In the genomic region with DNA sequence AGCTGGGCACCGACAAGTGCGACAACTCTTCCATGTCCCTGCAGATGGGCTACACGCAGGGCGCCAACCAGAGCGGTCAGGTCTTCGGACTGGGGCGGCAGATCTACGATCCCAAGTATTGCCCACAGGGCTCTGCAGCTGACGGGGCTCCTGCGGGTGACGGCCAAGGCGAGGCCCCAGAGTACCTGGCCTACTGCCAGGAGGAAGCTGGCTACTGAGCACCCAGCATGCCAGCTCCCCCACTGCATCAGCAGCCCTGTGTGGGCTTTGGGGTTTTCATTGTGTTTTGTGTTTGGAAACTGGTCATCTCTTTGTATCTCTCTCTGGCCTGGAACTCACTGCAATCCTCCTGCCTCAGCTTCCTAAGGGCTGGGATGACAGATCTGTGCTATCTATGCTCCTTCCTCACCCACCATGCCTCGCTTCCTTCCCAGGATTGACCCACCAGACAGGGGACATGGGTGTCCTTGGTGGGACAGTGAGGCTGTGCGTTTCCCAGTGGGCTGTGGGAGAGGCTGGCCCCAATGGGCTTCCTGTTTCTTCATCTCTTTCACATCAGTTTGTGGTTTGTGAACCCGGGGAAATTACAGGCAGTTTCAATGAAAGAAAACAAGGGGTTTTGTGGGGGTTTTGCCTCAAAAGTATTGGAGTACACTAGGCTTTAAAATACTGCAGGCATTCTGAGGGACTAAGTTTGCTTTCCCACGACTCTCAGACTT, we compare ENCODE assay signal across 11 mouse cellular contexts. TPM values are rescaled to one million over a fixed set of nuclear protein-coding genes. Genes with fewer than 3 reads are reported as not detected.
A peak's percentile ranks its signal among the peaks of the same experiment; 100 is the strongest.
DNase-seq lines count a peak whose midpoint lies in the region; ATAC-seq and TF ChIP-seq lines count a peak whose summit lies in the region.
"Had no signal": no experiment of that assay in that cellular context is flagged by ENCODE, and none has a peak within 500 bp of the region (broad histone marks: within the 10 kb centered on the region; RNA-seq: fewer than 3 reads in every experiment).

No protein-coding gene starts in this region.

- H3K9me3 ChIP-seq in heart, embryonic 15.5 days (replicated peaks) = no peaks in the 10 kb centered on the region
- H3K9me3 ChIP-seq in midbrain, postnatal 0 days (ENCODE audit: low read length) = no peaks in the 10 kb centered on the region
- H3K9me3 ChIP-seq: limb, embryonic 15.5 days had no signal

- peaks cover 50% of the 10 kb centered on the region for H3K36me3 ChIP-seq in heart, embryonic 15.5 days
- H3K36me3 ChIP-seq in midbrain, postnatal 0 days (ENCODE audit: insufficient read depth, low read length) = no peaks in the 10 kb centered on the region

- DNase-seq in heart, adult 9 months (ENCODE audit: low spot score in 2 of 2) = no peak
- DNase-seq in CD4-positive helper T cell, adult 2 months (ENCODE audit: low read depth, low spot score) = peak; percentile 73
- DNase-seq in brain, adult 2 months (ENCODE audit: low read depth, low spot score) = peak; percentile 24
- peak; percentile 65 to 69 for DNase-seq in lung, postnatal 4 days
- no peak for DNase-seq in Muller cell, postnatal 12 days (ENCODE audit: inconsistent ontology term)
- no peak for DNase-seq in midbrain, postnatal 0 days (ENCODE audit: low spot score)
- no peak for DNase-seq in ovary, postnatal 14 days (ENCODE audit: low spot score)
- DNase-seq: cerebellum, adult 9-10 months had no signal

- H3K4me3 ChIP-seq in heart, embryonic 15.5 days = no peak overlapping the region
- no peak overlapping the region for H3K4me3 ChIP-seq in midbrain, postnatal 0 days (ENCODE audit: low read depth, low read length)
- H3K4me3 ChIP-seq: limb, embryonic 15.5 days had no signal

- H3K27ac ChIP-seq in heart, embryonic 15.5 days = peak overlapping the region; percentile 27; the same call in 1 of the 2 replicates
- H3K27ac ChIP-seq in midbrain, postnatal 0 days (ENCODE audit: low read depth, low read length) = no peak overlapping the region

- H3K27me3 ChIP-seq in heart, embryonic 15.5 days = no peaks in the 10 kb centered on the region; the same call in 1 of the 2 replicates
- H3K27me3 ChIP-seq in midbrain, postnatal 0 days (ENCODE audit: insufficient read depth, low read length) = peaks cover 5% of the 10 kb centered on the region

- ATAC-seq in heart, embryonic 15.5 days (replicated peaks; ENCODE audit: insufficient number of reproducible peaks, insufficient read depth, low FRiP score, low read depth) = no peak
- ATAC-seq in midbrain, postnatal 0 days (ENCODE audit: low FRiP score) = no peak

- H3K4me1 ChIP-seq in heart, embryonic 15.5 days (replicated peaks) = peaks cover 47% of the 10 kb centered on the region
- no peaks in the 10 kb centered on the region for H3K4me1 ChIP-seq in midbrain, postnatal 0 days (ENCODE audit: insufficient read depth, low read length)

- no peak for TF ChIP-seq CTCF in midbrain, postnatal 0 days (IDR thresholded peaks at IDR 0.05)

- H3K9ac ChIP-seq in heart, embryonic 15.5 days = no peak overlapping the region
- no peak overlapping the region for H3K9ac ChIP-seq in midbrain, postnatal 0 days (replicated peaks; ENCODE audit: low read length, poor library complexity, severe bottlenecking)
- H3K9ac ChIP-seq: limb, embryonic 15.5 days had no signal

- WGBS in heart, embryonic 15.5 days = 72% methylated on average over 16 of the region's 16 CpGs
- WGBS in midbrain, postnatal 0 days = 86% methylated on average over 16 of the region's 16 CpGs

- H3K4me2 ChIP-seq in heart, embryonic 15.5 days = no peak overlapping the region
- no peak overlapping the region for H3K4me2 ChIP-seq in midbrain, postnatal 0 days (ENCODE audit: low read depth, low read length, poor library complexity, severe bottlenecking)
- H3K4me2 ChIP-seq: limb, embryonic 15.5 days had no signal

RNA-seq across cellular contexts. Expression of gene Abca7, which starts 1.7 kb away (rescaled TPM):
- polyA plus RNA-seq in heart, embryonic 15.5 days (2015; fragmentation: Nextera tagmentation; extraction: Ambion mirVana) = 2.1 and 3.9 TPM in 2 replicates
- 9.3 TPM in 2 replicates for total RNA-seq in midbrain, postnatal 0 days (2014; rRNA removed)
- polyA plus RNA-seq in midbrain, postnatal 0 days (2015; fragmentation: Nextera tagmentation; extraction: Ambion mirVana) = 1.7 and 1.9 TPM in 2 replicates

RNA-seq across cellular contexts. Expression of gene Cnn2, which starts 6.2 kb away (rescaled TPM):
- polyA plus RNA-seq in heart, embryonic 15.5 days (2015; fragmentation: Nextera tagmentation; extraction: Ambion mirVana) = 208 and 243 TPM in 2 replicates
- 14.8 and 19.5 TPM in 2 replicates for total RNA-seq in midbrain, postnatal 0 days (2014; rRNA removed)
- polyA plus RNA-seq in midbrain, postnatal 0 days (2015; fragmentation: Nextera tagmentation; extraction: Ambion mirVana) = 12.6 and 12.8 TPM in 2 replicates

RNA-seq across cellular contexts. Expression of gene Tmem259, which starts 10.4 kb away (rescaled TPM):
- 16.2 and 19.6 TPM in 2 replicates for polyA plus RNA-seq in heart, embryonic 15.5 days (2015; fragmentation: Nextera tagmentation; extraction: Ambion mirVana)
- 134 and 172 TPM in 2 replicates for total RNA-seq in midbrain, postnatal 0 days (2014; rRNA removed)
- 26.2 and 29.3 TPM in 2 replicates for polyA plus RNA-seq in midbrain, postnatal 0 days (2015; fragmentation: Nextera tagmentation; extraction: Ambion mirVana)

RNA-seq across cellular contexts. Expression of gene Arhgap45, which starts 21.9 kb away (rescaled TPM):
- polyA plus RNA-seq in heart, embryonic 15.5 days (2015; fragmentation: Nextera tagmentation; extraction: Ambion mirVana) = 4.7 and 14.4 TPM in 2 replicates
- total RNA-seq in midbrain, postnatal 0 days (2014; rRNA removed) = 1.7 and 2.4 TPM in 2 replicates
- 1.2 and 1.6 TPM in 2 replicates for polyA plus RNA-seq in midbrain, postnatal 0 days (2015; fragmentation: Nextera tagmentation; extraction: Ambion mirVana)

RNA-seq across cellular contexts. Expression of gene Grin3b, which starts 24.0 kb away (rescaled TPM):
- 0.24 and 0.28 TPM in 2 replicates for polyA plus RNA-seq in heart, embryonic 15.5 days (2015; fragmentation: Nextera tagmentation; extraction: Ambion mirVana)
- total RNA-seq in midbrain, postnatal 0 days (2014; rRNA removed) = 0.42 and 2.2 TPM in 2 replicates
- polyA plus RNA-seq in midbrain, postnatal 0 days (2015; fragmentation: Nextera tagmentation; extraction: Ambion mirVana) = 0.11 and 0.21 TPM in 2 replicates
- total RNA-seq: neutrophil, adult 5-6 weeks had no signal

Comparison
In these comparisons a context has a peak if more than half of its experiments do, and no peak if none do; other contexts are left out.
1. DNase-seq: peak in CD4-positive helper T cell, adult 2 months (single experiment), brain, adult 2 months (single experiment) and lung, postnatal 4 days (2 of 2); none in heart, adult 9 months (0 of 2), Muller cell, postnatal 12 days (single experiment), midbrain, postnatal 0 days (single experiment) and ovary, postnatal 14 days (single experiment).
2. RNA of gene Cnn2, which starts 6.2 kb away (polyA plus RNA-seq): 208 to 243 TPM in heart, embryonic 15.5 days; 12.6 to 12.8 TPM in midbrain, postnatal 0 days; every median in the first group is over 10 times any median in the second.